ENCODE assay signal across 18 mouse cellular contexts in genomic region chr1:172507001-172507400, GRCm38 (mm10). TPM values are rescaled to one million over a fixed set of nuclear protein-coding genes. Genes with fewer than 3 reads are reported as not detected.
A peak's percentile ranks its signal among the peaks of the same experiment; 100 is the strongest.
DNase-seq lines count a peak whose midpoint lies in the region; ATAC-seq and TF ChIP-seq lines count a peak whose summit lies in the region.
"Had no signal": no experiment of that assay in that cellular context is flagged by ENCODE, and none has a peak within 500 bp of the region (broad histone marks: within the 10 kb centered on the region; RNA-seq: fewer than 3 reads in every experiment).

No protein-coding gene starts in this region.

- H3K4me3 ChIP-seq in lung, postnatal 0 days (ENCODE audit: low read depth, low read length), result no peak overlapping the region
- H3K4me3 ChIP-seq in forebrain, embryonic 11.5 days (ENCODE audit: low read depth, low read length), result no peak overlapping the region
- H3K4me3 ChIP-seq: hindbrain, embryonic 15.5 days; liver, embryonic 12.5 days had no signal

- WGBS in lung, postnatal 0 days, result 29% methylated on average over 5 of the region's 5 CpGs
- WGBS in forebrain, embryonic 11.5 days, result 66% methylated on average over 5 of the region's 5 CpGs

- H3K27ac ChIP-seq in lung, postnatal 0 days (ENCODE audit: low read length), result no peak overlapping the region
- no peak overlapping the region for H3K27ac ChIP-seq in forebrain, embryonic 11.5 days (ENCODE audit: low read depth, low read length)
- H3K27ac ChIP-seq: hindbrain, embryonic 15.5 days; liver, embryonic 12.5 days had no signal

- intact Hi-C loops in heart, postnatal 10 days (cut with DNase I), result loop anchor here (10.0 kb wide), 1 partner anchor 302 kb away; the partner anchor contains the start of gene Pea15a

- no peak for TF ChIP-seq CTCF in lung, postnatal 0 days (IDR thresholded peaks at IDR 0.05)

- no peak overlapping the region for H3K4me2 ChIP-seq in lung, postnatal 0 days (replicated peaks; ENCODE audit: low read depth, low read length)
- H3K4me2 ChIP-seq in forebrain, embryonic 11.5 days (ENCODE audit: low read depth, low read length, severe bottlenecking), result no peak overlapping the region
- H3K4me2 ChIP-seq: hindbrain, embryonic 15.5 days; liver, embryonic 12.5 days had no signal

- H3K27me3 ChIP-seq in lung, postnatal 0 days (replicated peaks; ENCODE audit: insufficient read depth, low read length), result no peaks in the 10 kb centered on the region
- peaks cover under 1% of the 10 kb centered on the region; the same call in 1 of the 2 replicates for H3K27me3 ChIP-seq in forebrain, embryonic 11.5 days (ENCODE audit: control insufficient read depth, insufficient read depth, low read length)
- H3K27me3 ChIP-seq: hindbrain, embryonic 15.5 days; liver, embryonic 12.5 days had no signal

- H3K4me1 ChIP-seq in lung, postnatal 0 days (ENCODE audit: insufficient read depth, low read depth, low read length), result peaks cover 30% of the 10 kb centered on the region
- H3K4me1 ChIP-seq in forebrain, embryonic 11.5 days (replicated peaks; ENCODE audit: control insufficient read depth, insufficient read depth, low read length), result peaks cover 11% of the 10 kb centered on the region; the same call in 1 of the 2 replicates

- H3K9me3 ChIP-seq in lung, postnatal 0 days (ENCODE audit: low read length), result no peaks in the 10 kb centered on the region
- no peaks in the 10 kb centered on the region for H3K9me3 ChIP-seq in forebrain, embryonic 11.5 days (ENCODE audit: control insufficient read depth, low read length)
- H3K9me3 ChIP-seq: hindbrain, embryonic 15.5 days; liver, embryonic 12.5 days had no signal

- peaks cover 32% of the 10 kb centered on the region for H3K36me3 ChIP-seq in lung, postnatal 0 days (ENCODE audit: insufficient read depth, low read length)
- H3K36me3 ChIP-seq in forebrain, embryonic 11.5 days (ENCODE audit: control insufficient read depth, insufficient read depth, low read length), result no peaks in the 10 kb centered on the region
- H3K36me3 ChIP-seq: hindbrain, embryonic 15.5 days had no signal

- TF ChIP-seq EP300 in lung, postnatal 0 days (IDR thresholded peaks at IDR 0.05), result no peak

- peak; percentile 47 to 61 for DNase-seq in heart, adult 18-20 months
- no peak for DNase-seq in heart, adult 8-10 months (ENCODE audit: low spot score)
- DNase-seq in lung, postnatal 0 days (ENCODE audit: low spot score), result peak; percentile 81
- no peak for DNase-seq in lung, postnatal 36 days
- DNase-seq in heart, postnatal 10 days, result peak; percentile 48 to 56
- no peak for DNase-seq in right cerebral cortex, postnatal 36 days (ENCODE audit: low spot score in 2 of 2)
- no peak for DNase-seq in forebrain, embryonic 11.5 days (ENCODE audit: low spot score)
- no peak for DNase-seq in adrenal gland, postnatal 14 days
- DNase-seq: adrenal gland, adult 2 months; cerebellum, adult 18-20 months; gastrocnemius, postnatal 14 days; kidney, postnatal 4 days; right cerebral cortex, postnatal 14 days had no signal

- no peak overlapping the region for H3K9ac ChIP-seq in lung, postnatal 0 days (replicated peaks; ENCODE audit: low read depth)
- H3K9ac ChIP-seq in forebrain, embryonic 11.5 days (ENCODE audit: low read length), result no peak overlapping the region; the same call in 1 of the 2 replicates
- H3K9ac ChIP-seq: hindbrain, embryonic 15.5 days; liver, embryonic 12.5 days had no signal

- peak; percentile 5; the same call in 1 of the 2 replicates for ATAC-seq in lung, postnatal 0 days
- no peak for ATAC-seq in forebrain, embryonic 11.5 days (replicated peaks; ENCODE audit: low FRiP score)
- ATAC-seq: liver, embryonic 12.5 days; midbrain, embryonic 16.5 days had no signal

RNA-seq across cellular contexts. Expression of gene Tagln2, which starts 7.2 kb away (rescaled TPM):
- 10 to 100 TPM; 56.8 to 58.8 TPM for total RNA-seq in heart, adult 18-20 months (2021)
- total RNA-seq in heart, adult 8-10 months (2022), result 10 to 100 TPM; 37.8 to 77.3 (median 50.1) TPM
- polyA plus RNA-seq in lung, postnatal 0 days (2015; fragmentation: Nextera tagmentation; extraction: Ambion mirVana), result 739 and 823 TPM in 2 replicates
- total RNA-seq in heart, postnatal 10 days (2021), result 100 to 1,000 TPM; 173 to 178 TPM
- polyA plus RNA-seq in forebrain, embryonic 11.5 days (2014; fragmentation: Nextera tagmentation; extraction: Ambion mirVana), result 38.5 and 38.6 TPM in 2 replicates
- 105 and 120 TPM in 2 replicates for total RNA-seq in adrenal gland, postnatal 14 days (2021)

RNA-seq across cellular contexts. Expression of gene Cfap45, which starts 13.6 kb away (rescaled TPM):
- 1 to 10 TPM in 1 of 2 experiments, not detected in 1; 1.2 TPM for total RNA-seq in heart, adult 18-20 months (2021)
- total RNA-seq in heart, adult 8-10 months (2022), result under 1 TPM; 0.19 to 0.98 (median 0.46) TPM
- polyA plus RNA-seq in lung, postnatal 0 days (2015; fragmentation: Nextera tagmentation; extraction: Ambion mirVana), result 12.2 and 13.1 TPM in 2 replicates
- total RNA-seq in heart, postnatal 10 days (2021), result 1 to 10 TPM; 1.8 to 2.8 TPM
- 1.2 and 1.3 TPM in 2 replicates for polyA plus RNA-seq in forebrain, embryonic 11.5 days (2014; fragmentation: Nextera tagmentation; extraction: Ambion mirVana)
- total RNA-seq in adrenal gland, postnatal 14 days (2021), result 0.22 and 1.0 TPM in 2 replicates
- total RNA-seq: megakaryocyte progenitor cell, adult 5-6 weeks had no signal

RNA-seq across cellular contexts. Expression of gene Igsf9, which starts 25.4 kb away (rescaled TPM):
- under 1 TPM; 0.28 to 0.45 TPM for total RNA-seq in heart, adult 18-20 months (2021)
- total RNA-seq in heart, adult 8-10 months (2022), result under 1 TPM; 0.12 to 0.87 (median 0.78) TPM
- 1.1 and 1.3 TPM in 2 replicates for polyA plus RNA-seq in lung, postnatal 0 days (2015; fragmentation: Nextera tagmentation; extraction: Ambion mirVana)
- 1 to 10 TPM; 1.0 to 1.4 TPM for total RNA-seq in heart, postnatal 10 days (2021)
- 83.2 and 94.4 TPM in 2 replicates for polyA plus RNA-seq in forebrain, embryonic 11.5 days (2014; fragmentation: Nextera tagmentation; extraction: Ambion mirVana)
- total RNA-seq in adrenal gland, postnatal 14 days (2021), result 2.4 and 2.8 TPM in 2 replicates

RNA-seq across cellular contexts. Expression of gene Slamf9, which starts 31.8 kb away (rescaled TPM):
- total RNA-seq in heart, adult 18-20 months (2021), result 1 to 10 TPM; 1.2 to 2.2 TPM
- total RNA-seq in heart, adult 8-10 months (2022), result 1 to 10 TPM in 2 of 4 experiments, under 1 TPM in 2; 0.27 to 2.3 (median 1.1) TPM
- polyA plus RNA-seq in lung, postnatal 0 days (2015; fragmentation: Nextera tagmentation; extraction: Ambion mirVana), result 4.7 and 5.3 TPM in 2 replicates
- 1 to 10 TPM; 1.3 to 1.4 TPM for total RNA-seq in heart, postnatal 10 days (2021)
- 0.27 and 0.28 TPM in 2 replicates for polyA plus RNA-seq in forebrain, embryonic 11.5 days (2014; fragmentation: Nextera tagmentation; extraction: Ambion mirVana)
- total RNA-seq in adrenal gland, postnatal 14 days (2021), result 1.2 and 1.6 TPM in 2 replicates
- total RNA-seq: layer of hippocampus, postnatal 14 days had no signal

RNA-seq across cellular contexts. Expression of gene Vsig8, which starts 48.7 kb away (rescaled TPM):
- not detected for total RNA-seq in heart, adult 18-20 months (2021)
- total RNA-seq in heart, adult 8-10 months (2022), result not detected
- 0.39 and 0.44 TPM in 2 replicates for polyA plus RNA-seq in lung, postnatal 0 days (2015; fragmentation: Nextera tagmentation; extraction: Ambion mirVana)
- under 1 TPM in 1 of 2 experiments, not detected in 1; 0.24 TPM for total RNA-seq in heart, postnatal 10 days (2021)
- polyA plus RNA-seq in forebrain, embryonic 11.5 days (2014; fragmentation: Nextera tagmentation; extraction: Ambion mirVana), result 0.17 TPM in 1 of 2 replicates, not detected in the other
- 0.41 TPM in 1 of 2 replicates, not detected in the other for total RNA-seq in adrenal gland, postnatal 14 days (2021)
- total RNA-seq: gastrocnemius, postnatal 14 days; megakaryocyte progenitor cell, adult 5-6 weeks had no signal
- polyA plus RNA-seq: liver, embryonic 12.5 days had no signal

Comparison
In these comparisons a context has a peak if more than half of its experiments do, and no peak if none do; other contexts are left out.
1. DNase-seq: peak in heart, adult 18-20 months (2 of 2), lung, postnatal 0 days (single experiment) and heart, postnatal 10 days (2 of 2); none in heart, adult 8-10 months (single experiment), lung, postnatal 36 days (single experiment), right cerebral cortex, postnatal 36 days (0 of 2), forebrain, embryonic 11.5 days (single experiment) and adrenal gland, postnatal 14 days (single experiment).